Mouse (Mus musculus): ENCODE data around the gene Tmem63c. TPM values are rescaled to one million over a fixed set of nuclear protein-coding genes. Genes with fewer than 3 reads are reported as not detected.

The Tmem63c gene
- total RNA-seq (2023) = not detected

GRCm38 (mm10) chr12:87021040-87021439 lies at the start of gene Tmem63c:
TSS of gene Tmem63c (plus strand) at chr12:87021340.

GRCm38 (mm10) chr12:86989890-86990754 lies 31.0 kb upstream of the Tmem63c start, which contains the start of gene Zdhhc22:
TSS of gene Zdhhc22 (minus strand) at chr12:86990430.

GRCm38 (mm10) chr12:87102165-87102631 lies 81.1 kb downstream of the Tmem63c start, which contains the start of gene Ngb:
TSS of gene Ngb (minus strand) at chr12:87102539.

Other genes with a start within 250 kb of the Tmem63c start
- 76.4 TPM for gene Irf2bpl, start 136.5 kb upstream of the Tmem63c start, total RNA-seq (2023)
- gene Cipc, start 74.3 kb upstream of the Tmem63c start, total RNA-seq (2023) = 26.8 TPM
- not detected for gene Zdhhc22, start 30.9 kb upstream of the Tmem63c start, total RNA-seq (2023)
- 1.1 TPM for gene Ngb, start 81.2 kb downstream of the Tmem63c start, total RNA-seq (2023)
- 10.5 TPM for gene Gstz1, start 125.8 kb downstream of the Tmem63c start, total RNA-seq (2023)
- 4.4 TPM for gene Pomt2, start 126.6 kb downstream of the Tmem63c start, total RNA-seq (2023)
- 1.3 TPM for gene Samd15, start 178.4 kb downstream of the Tmem63c start, total RNA-seq (2023)
- 13.3 TPM for gene Tmed8, start 179.1 kb downstream of the Tmem63c start, total RNA-seq (2023)
- 0.62 TPM for gene Noxred1, start 217.4 kb downstream of the Tmem63c start, total RNA-seq (2023)
- 21.7 TPM for gene Vipas39, start 244.9 kb downstream of the Tmem63c start, total RNA-seq (2023)
- gene Ahsa1, start 245.1 kb downstream of the Tmem63c start, total RNA-seq (2023) = 87.6 TPM

Measured in CD4-positive naive resting alpha-beta T cell, adult 76 days (primary cell).